ENCODE assay signal across 19 mouse cellular contexts in genomic region chr17:80631028-80631427, GRCm38 (mm10). TPM values are rescaled to one million over a fixed set of nuclear protein-coding genes. Genes with fewer than 3 reads are reported as not detected.
"Had no signal": no experiment of that assay in that cellular context is flagged by ENCODE, and none has a peak within 500 bp of the region (broad histone marks: within the 10 kb centered on the region; RNA-seq: fewer than 3 reads in every experiment).

No protein-coding gene starts in this region.

- H3K4me3 ChIP-seq: megakaryocyte, embryonic 14.5 days; midbrain, embryonic 13.5 days; midbrain, embryonic 15.5 days; neural tube, embryonic 12.5 days had no signal

- H3K4me2 ChIP-seq: lung, embryonic 14.5 days; midbrain, embryonic 11.5 days; midbrain, embryonic 13.5 days; midbrain, embryonic 15.5 days; neural tube, embryonic 12.5 days had no signal

- H3K4me1 ChIP-seq: midbrain, embryonic 13.5 days; midbrain, embryonic 15.5 days; neural tube, embryonic 12.5 days had no signal

- H3K27me3 ChIP-seq: megakaryocyte, embryonic 14.5 days; midbrain, embryonic 13.5 days; midbrain, embryonic 15.5 days; neural tube, embryonic 12.5 days had no signal

- H3K9me3 ChIP-seq: midbrain, embryonic 13.5 days; midbrain, embryonic 15.5 days; neural tube, embryonic 12.5 days had no signal

- ATAC-seq: midbrain, embryonic 13.5 days; midbrain, embryonic 15.5 days had no signal

- H3K9ac ChIP-seq: lung, embryonic 14.5 days; midbrain, embryonic 13.5 days; midbrain, embryonic 15.5 days; neural tube, embryonic 12.5 days had no signal

- DNase-seq: lung, adult 18-20 months; lung, embryonic 14.5 days; lung, postnatal 10 days; lung, postnatal 36 days; retina, postnatal 1 day; right cerebral cortex, adult 18-20 months; right cerebral cortex, postnatal 25 days; right cerebral cortex, postnatal 4 days; spleen, adult 18-20 months; thymus, adult 18-20 months; thymus, postnatal 14 days; thymus, postnatal 36 days had no signal

- H3K27ac ChIP-seq: macrophage; midbrain, embryonic 13.5 days; neural tube, embryonic 12.5 days had no signal

RNA-seq across cellular contexts. Expression of gene Cdkl4, which starts 53.4 kb away (rescaled TPM):
- polyA plus RNA-seq: small intestine, adult 2 months had no signal
